Mouse (Mus musculus): Measurements from ENCODE around the gene Prima1.

Gene Prima1

GRCm38 (mm10) chr12:103242083-103242581 is at the start of gene Prima1:
TSS of gene Prima1 (minus strand) at chr12:103242150.
- peak; percentile 8 for DNase-seq

DNA sequence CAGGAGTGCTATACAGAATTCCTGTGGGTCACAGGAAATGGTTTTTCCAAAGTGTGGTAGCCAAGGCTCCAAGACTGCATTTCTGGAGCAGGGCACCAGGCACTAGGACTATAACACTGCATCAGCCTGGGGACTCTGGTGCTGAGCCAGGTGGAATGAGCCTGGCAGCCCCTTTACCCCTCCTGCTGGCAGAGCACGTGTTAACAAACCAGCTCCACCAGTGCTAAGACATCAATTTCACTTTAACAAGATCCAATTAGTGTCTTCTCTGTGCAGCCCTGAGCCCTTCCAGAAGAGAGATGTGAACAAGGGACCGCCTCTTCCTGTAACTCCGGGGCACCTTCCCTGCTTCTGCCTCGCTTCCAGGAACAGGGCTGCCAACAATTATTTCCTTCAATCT is 45.3 kb upstream of the Prima1 start:
- DNase-seq = no peak

DNA sequence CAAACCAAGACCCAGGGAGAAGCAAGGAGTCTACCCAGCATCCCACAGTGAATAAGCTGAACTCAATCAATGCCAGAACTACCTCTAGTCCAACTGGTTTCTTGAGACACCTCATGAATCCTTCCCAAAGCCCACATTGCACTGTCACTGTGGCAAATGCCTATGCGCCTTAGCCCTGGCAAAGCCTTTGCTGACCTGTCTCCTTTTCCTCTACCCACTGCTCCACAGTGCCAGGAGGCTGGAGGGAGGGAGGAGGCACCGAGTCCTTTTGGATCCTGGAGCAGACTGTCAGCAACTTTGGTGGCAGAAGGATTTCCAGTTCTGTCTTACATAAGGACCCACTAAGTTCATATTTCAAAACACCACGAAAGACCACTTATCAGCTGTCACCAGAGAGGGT is 41.5 kb upstream of the Prima1 start:
- no peak for DNase-seq

DNA sequence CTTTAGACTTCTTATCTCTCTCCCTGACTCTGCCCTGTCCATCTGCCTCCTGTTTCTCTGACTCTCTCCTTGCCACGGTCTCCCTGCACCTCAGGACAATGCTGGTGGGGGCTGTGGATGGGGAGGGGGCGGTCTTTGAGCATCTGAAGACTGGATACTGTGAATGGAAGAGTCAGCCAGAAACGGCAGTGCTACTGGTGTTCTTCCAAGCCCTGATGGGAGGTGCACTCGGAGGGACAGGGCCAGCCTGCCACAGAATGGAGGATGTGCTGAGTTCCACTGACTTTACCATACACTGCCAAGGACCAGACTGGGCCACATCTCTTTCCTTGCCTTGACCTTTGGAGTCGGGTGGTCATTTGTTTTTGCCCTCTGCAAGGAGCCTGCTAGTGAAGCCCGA is 41.0 kb upstream of the Prima1 start:
- no peak for DNase-seq

- DNase-seq = no peak
Observed at GRCm38 (mm10) chr12:103281912-103282311, 40.0 kb upstream of the Prima1 start.

- no peak for DNase-seq
Observed at GRCm38 (mm10) chr12:103281491-103281890, 39.5 kb upstream of the Prima1 start.

DNA sequence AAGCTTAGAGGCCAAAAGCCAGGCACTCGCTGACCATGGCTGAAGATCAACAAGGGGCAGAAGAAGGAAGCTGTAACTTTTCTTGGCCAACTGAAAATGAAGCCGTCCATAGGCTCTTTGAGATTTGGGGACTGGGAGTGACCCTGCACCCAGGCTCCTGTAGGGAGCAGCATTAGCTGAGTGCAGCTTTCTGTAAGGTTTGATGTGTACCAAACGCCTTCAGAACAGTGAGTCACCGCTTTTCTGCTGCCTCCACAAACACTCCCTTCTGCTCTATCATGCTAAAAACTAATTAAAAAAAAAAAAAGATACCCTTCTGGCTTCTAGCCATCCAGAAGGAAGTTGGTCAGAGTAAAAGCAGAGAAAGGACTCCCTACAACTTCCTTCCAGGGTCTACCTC is 34.5 kb upstream of the Prima1 start:
- DNase-seq = no peak

DNA sequence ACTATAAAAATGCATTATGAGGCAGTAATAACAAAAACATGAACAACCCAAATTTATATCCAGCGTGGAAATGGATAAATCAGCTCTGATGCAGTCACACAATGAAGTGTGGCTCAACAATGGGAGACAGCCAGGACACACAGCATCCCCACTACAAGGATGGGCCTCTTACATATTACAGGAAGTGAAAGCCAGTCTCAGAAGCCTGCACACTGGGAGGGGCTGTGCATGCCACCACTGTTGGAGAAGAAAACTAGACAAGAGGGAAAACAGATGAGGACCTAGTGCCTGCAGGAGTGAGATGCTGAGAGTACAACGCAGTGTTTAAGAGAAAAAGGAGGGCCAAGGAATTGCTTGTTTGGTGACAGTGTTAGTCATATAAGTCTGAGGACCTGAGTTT is 31.8 kb upstream of the Prima1 start:
- no peak for DNase-seq

DNA sequence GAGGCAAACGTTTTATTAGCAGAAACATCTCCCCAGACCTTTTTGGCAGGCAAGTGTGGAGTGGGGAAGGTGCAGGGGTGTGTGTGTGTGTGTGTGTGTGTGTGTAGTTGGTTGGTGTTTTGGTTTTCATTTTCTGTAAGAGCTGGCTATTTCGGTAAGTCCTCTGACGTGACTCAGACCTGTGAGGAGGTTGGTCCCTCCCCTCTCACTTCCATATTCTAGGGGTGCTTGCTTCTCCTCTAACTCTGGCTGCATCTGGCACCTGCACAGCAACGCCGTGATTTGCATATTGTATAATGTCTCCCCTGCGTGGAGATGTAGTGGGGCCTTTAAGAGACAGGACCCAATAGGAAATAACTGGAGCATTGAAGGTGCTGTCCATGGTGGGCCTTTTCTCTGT is 31.1 kb upstream of the Prima1 start:
- DNase-seq = no peak

DNA sequence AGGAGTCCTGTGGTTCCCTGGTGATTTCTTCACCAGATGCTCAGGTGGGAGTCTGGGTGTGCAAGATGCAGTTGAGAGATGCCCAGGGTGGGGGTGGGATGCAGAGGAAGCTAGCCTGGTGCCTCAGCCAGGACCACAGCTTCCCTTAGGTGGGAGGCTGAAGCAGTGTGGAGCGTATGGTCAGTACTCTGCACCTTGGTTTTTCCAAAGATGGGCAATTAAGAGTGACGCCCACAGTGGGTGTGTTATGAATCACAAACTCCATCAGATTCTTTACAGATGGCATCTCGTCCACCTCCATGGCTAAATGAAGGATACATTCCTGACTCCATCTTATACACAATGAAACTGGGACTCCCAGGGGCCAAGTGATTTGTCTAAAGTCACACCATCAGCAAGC is 30.2 kb upstream of the Prima1 start:
- no peak for DNase-seq

DNA sequence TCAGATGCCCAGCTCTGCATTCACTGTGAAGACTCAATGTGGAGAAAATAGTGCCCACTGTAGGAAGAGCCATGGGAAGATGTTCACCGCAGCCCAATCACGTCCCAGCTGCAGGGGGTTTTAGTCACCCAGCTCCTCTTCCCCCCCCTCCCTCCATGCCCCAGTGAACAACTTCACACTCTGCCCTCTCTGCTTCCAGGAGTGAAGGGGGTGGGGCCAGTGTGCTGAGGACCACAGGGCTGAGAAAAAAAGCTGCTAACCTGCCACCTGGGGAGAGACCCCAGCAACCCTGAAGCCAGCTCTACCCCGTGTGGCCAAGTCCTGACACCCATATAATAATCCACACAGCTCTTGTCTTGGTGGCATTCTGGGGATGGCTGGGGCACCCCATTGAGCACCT is 24.7 kb upstream of the Prima1 start:
- no peak for DNase-seq

DNA sequence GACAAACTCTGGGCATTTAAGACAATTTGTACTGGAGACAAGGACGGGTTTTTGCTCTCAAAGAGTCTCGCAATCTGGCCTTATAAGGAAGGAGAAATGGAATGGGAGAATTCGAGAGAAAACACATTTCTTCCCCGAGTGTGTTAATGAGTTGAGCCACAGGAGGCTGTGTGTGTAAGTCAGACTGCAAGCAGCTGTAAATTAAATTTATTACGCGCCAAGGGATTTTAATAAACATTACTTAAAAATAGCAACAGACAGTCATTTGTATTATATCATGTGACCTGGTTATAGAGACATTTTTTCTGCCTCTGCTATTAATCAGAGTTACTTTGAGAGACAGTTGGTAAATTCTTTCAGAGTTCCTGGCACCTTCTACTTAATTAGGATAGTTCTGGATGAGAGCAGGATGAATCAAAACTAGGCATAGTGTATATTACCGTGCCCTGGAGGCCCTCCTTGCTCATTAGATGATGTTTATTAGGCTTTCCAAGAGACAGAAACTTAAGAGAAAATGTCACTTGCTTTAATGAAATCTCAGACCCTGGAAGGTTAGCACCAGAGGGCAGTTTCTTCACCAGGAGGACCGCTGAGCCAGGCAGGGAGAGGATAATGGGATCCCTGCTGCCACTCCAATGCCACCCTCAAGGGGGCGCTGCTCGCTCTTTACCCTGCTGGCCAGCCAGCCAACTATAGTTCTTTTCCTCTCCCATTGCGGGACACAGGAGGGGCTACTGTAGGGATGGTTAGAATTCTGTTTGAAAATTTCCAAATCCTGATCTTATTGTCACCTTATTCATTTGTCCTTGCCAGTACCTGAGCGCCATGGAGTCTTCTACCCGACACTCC is 20.3 kb upstream of the Prima1 start:
- DNase-seq = no peak

DNA sequence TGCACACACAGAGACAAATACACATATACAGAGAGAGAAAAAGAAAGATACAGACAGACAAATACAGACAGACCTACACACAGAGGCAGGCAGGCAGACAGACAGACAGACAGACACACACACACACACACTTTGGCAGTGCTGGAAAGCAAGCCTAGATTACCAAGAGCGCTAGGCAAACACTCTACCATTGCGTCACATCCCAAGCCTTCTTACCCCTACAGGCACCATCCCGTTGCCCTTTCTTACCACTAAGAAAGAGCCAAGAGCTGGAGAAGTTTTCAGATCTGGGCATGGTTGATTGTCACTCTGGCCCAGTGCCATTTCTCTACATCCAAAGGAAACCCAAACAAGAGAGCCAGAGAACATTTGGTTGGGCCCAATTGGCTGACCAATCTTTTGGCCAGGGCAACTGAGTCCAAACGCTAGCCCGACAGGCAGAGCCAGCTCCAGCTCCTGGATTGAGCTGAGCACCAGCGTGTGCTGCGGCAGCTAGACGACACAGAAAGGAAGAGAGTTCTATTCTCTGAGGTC is 11.0 kb upstream of the Prima1 start:
- no peak for DNase-seq

- DNase-seq = no peak
Observed at GRCm38 (mm10) chr12:103251151-103251550, 9.2 kb upstream of the Prima1 start.

DNA sequence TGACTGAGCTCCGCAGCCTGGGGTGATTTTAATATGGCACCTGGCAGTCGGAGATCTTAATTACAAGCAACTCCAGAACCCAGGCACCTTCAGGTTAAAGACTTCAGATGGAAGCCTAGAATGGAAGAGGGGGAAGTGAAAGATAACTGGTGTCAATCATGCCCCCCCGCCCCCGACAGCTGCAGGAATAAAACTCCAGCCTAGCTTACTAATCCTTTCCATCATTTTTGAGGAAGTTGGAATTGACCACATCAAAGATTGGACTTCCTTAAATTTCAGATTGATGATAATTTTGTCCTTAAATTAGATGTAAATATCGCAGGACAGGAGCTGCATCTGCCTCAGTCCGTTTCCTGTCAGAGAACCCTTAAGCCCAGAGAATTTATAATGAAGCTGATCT is 8.4 kb upstream of the Prima1 start:
- DNase-seq = no peak

- DNase-seq = no peak
Observed at GRCm38 (mm10) chr12:103243041-103243440, 1.1 kb upstream of the Prima1 start.

DNA sequence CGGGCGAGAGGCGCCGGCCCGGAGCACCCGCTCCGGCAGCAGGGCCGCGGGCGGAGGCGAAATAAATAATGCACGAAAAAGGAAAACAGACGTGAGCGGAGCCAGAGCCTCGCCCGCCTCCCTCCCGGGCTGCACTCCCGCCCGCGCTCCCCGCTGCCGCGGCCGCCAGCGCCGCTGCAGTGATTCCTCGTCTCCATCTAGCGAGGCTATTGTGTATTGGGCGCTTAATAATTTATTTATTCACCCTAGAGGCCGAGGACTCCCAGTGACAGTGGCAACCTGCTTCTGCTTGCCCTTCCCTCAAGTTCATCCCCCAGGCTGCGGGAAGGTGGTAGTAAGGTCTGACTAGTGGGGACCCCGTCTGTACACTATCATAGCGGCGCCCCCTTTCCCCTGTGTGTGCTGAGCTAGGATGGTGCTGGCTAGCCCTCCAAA is 658 bp upstream of the Prima1 start:
- DNase-seq = no peak

DNA sequence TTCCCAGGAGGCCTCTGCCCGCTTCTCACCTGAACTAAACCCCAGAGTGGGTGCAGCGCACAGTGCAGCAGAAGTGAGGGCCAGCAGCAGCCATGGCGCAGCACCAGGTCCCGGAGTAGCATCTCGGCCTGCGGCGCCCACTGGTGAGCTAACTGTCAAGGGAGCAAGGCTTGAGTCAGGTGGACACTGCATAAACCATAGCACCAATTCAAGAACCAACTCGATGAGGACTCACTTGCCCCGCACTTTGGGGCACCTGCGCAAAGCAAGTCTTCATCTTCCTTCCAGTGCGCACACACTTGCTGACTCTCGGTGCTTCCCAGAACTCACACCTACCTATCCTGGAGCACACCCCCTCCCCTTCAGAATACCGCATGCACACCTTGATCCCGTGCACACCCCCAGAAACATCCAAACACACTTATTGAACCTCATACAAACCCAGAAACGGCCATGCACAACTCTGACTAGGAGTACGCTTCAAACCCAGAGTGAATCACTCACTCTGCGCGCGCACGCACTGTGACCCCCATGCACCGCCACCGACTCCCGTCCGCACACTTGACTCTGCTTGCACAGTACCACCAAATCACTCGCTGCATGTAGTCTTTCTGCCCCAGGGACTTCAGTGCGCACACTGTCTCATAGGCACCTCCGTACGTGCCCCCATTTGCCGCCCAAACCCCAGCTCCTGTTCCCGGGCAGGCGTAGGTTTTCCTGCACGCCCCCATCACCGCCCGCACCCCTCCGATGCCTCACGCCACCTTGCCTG is 453 bp downstream of the Prima1 start:
- no peak for DNase-seq

DNA sequence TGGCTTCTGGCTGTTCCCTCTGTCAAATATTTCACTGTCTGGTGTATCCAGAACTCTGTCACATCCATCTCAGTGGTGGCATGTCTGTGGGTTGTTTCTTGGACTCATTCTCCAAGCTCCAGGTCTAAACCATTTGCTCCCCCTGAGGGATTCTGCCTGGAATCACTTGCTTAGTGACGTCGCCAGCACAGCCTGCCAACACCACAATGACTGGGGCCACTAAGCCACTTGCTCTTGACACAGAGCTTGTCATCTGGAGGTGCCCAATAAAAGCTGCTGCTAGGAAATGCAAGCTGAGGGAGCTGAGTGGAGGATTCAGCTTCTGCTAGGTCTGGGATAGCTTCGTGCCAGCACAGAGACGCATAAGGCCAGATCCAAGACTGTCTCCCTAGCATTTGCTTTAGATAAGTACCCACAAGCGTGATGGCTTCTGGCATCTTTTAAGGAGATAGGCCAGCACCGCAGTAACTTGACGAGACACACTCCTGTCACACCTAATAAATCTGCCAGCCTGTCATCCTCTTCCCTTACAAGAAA is 3.0 kb downstream of the Prima1 start:
- no peak for DNase-seq

DNA sequence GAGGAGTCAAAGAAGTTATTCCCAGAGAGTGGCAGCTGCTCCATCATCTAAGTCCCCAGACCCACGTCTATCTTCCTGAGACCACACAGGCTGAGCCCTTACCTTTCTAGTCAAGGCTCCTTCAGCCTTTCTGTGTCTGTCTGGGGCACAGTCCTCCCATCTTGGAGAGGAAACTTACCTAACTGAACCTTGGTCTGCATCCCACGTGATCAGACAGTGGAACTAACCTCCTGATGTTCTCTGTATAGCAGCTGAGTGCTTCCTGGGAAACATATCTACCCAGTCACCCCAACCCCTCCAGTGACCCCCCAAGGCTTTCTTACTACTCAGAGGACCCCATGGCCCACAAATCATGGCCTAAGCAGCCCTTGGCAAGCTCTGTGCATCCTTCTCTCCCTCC is 6.1 kb downstream of the Prima1 start:
- no peak for DNase-seq

DNA sequence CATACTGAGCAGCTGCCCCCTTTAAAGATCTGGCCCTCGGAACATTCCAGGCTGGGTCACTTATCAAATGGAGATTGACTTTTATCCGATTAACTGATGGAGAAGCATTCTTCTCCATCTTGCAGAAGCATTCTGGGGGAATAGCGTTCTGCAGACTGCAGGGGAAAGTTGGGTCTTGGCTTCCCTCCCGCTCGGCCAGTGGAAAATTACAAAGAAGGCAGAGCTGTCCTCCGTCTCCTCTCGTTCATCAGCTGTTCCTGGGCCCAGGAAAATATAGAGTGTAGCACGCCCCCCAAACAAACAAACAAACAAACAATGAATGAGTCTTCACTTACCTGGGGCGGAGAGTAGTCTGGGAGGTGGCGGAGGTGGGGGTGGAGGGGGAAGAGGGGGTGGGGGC is 6.7 kb downstream of the Prima1 start:
- no peak for DNase-seq

DNA sequence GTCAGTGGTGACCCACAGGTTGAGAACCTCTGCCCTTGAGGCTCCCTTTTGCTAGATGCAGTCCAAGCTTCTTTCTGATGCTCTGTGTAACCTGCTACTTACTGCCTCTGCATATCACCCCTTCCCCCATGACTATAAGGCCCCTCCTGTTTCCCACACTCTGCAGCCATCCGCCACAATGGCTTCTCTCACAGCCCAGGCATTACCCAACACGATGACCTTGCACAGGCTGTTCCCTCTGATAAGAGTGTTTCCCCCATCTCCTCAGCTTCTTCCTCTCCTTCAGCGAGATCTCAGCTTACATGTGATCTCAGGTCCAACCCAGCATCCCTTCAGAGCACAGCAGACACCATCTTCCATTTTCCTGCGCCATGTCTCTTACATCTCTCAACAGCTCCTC is 12.9 kb downstream of the Prima1 start:
- no peak for DNase-seq

DNA sequence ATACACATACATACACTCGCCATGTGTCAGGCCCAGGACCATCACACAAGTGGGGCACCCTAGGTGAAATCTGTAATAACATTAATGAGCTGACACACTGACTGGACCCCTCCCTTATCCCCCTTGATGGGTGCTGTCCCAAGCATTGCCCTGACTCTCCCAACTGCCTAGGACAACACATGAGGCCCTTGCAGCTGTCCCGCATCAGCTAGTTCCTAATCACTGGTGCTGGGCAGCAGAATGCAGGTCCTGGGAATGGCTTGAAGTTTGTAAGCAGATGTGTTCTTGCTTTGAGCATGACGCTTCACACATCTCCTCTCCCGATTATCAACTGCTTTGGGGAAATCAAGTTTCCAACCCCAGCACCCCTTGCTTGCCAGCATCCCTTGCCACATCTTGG is 15.8 kb downstream of the Prima1 start:
- DNase-seq = no peak

DNA sequence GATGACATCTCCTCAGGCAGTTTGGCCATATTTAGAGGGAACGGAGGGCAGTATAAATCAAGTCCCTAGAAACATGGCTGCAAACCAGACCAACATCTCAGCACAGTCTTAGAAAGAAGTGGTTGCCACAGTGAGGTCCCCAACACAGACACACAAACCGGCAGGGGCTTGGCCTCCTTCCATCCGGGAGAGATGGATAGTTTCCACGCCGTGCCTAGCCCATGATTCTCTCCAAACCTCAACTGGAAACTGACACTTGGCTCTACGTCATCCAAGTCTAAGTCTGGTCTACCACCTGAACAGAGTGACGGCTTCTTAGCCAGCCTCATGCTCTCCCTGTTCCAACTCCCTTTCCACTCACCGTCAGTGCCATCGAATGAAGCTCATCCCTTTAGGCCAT is 18.3 kb downstream of the Prima1 start:
- DNase-seq = no peak

All from cerebellum, adult 8-10 months (tissue).